Mouse (Mus musculus) gastrocnemius, postnatal 10 days (tissue): ENCODE measurements around the gene Fgd5. TPM values are rescaled to one million over a fixed set of nuclear protein-coding genes. Genes with fewer than 3 reads are reported as not detected.
A peak's percentile ranks its signal among the peaks of the same experiment; 100 is the strongest.
"Not testable (repeated sequence)": the region's sequence is repeated elsewhere in the genome, so short reads cannot be mapped to it uniquely, and the experiment has no call there.

Experiments
- DNase-seq: peaks from one replicate; pipeline ENCODE4 v3.0.0; 2021; ENCODE audit warnings: mixed read lengths
- total RNA-seq, 2 experiments: library from RNA; stranded (reverse); gene quantifications; 2 replicates each; pipeline ENCODE4 v1.2.3; 2021

The Fgd5 gene
- total RNA-seq, 2 experiments from 2014 or later = 12.7 to 16.1 TPM

- peak; percentile 78 for DNase-seq
Measured at GRCm38 (mm10) chr6:92067146-92067790, 88.6 kb downstream of the Fgd5 start.

DNA sequence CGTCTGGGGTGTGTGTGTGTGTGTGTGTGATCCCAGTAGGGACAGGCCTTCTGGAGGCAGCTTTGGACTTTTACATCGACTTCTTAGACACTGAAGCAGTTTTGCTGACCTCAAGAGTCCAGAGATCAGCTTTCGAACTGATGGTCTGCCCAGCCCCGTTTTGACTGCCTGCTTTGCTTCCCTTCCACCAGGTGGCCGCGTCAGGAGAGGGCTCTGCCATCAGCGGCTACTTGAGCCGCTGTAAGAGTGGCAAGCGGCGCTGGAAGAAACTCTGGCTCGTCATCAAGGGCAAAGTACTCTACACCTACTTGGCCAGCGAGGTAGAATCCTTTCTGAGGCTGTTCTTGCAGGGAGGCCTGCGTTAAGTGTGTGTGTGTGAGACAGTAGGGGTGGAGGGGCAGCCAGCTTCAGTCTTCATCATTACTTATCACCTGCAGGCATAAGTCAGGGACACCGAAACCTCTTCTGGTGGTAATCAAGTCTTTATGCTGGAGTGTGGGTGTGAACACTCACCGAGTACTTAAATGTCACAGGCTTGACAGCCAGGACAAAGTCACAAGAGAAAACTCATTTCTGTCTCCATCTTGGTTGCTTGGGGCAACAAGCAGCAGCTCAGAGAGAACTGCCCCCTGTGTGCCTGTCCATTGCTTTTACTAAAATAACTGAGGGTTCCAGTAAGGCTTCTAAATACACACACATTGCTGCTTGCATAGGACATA, 92.6 kb downstream of the Fgd5 start:
- no peak for DNase-seq

DNA sequence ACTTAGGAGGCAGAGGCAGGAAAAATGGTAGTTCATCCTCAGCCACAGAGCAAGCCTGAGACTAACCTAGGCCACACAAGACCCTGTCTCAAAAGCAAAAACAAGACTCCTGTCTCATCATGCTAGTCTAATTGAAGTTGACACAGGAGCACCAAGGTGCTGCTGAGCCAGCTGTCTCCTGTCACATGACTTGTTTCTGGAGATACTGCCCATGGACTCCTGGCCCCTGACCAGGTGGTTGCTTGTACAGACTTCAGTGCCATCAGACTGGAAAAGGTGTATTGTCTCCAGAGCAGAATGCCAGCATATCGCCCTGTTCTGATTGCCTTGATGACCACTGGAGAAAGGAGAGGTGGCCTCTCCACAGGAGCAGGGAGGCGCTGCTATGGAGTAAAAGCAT, 102.1 kb downstream of the Fgd5 start:
- no peak for DNase-seq

DNA sequence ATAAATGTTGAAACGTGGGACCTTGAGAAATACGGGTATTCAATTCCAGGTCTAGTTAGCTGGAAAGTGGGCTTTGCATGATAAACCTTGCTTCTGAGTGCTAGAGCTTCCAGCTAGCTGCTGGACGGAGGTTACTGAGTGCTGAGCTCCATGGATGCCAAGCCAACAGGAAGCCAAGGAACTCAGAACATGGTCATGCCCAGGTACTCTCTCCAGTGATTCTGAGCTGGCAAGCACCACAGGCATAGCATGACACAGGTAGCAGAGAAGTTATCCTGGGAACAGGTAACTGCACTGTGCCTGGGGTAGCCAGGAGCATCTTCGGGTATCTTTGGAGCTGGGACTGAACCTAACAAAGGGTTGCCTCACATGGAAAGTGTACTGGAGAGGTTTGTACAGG, 104.1 kb downstream of the Fgd5 start:
- DNase-seq = no peak

DNA sequence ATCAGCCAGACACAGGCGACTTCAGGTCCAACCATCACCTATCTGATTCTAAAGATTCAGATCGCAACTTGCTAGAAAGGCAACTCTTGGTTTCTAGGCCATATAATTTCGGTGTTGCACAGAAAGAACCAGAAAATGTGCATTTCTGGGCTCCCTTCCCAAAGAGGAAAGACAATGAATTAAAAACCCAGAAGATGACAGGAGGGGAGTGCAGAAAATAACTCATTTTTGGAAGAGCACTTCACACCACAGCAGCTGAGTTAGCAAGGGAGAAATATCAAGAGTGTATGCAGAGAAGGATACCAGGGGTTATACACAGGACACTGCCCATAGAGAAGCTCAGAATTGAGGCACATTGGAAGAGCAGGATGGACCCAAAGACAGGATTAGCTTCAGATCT, 106.3 kb downstream of the Fgd5 start:
- no peak for DNase-seq

DNA sequence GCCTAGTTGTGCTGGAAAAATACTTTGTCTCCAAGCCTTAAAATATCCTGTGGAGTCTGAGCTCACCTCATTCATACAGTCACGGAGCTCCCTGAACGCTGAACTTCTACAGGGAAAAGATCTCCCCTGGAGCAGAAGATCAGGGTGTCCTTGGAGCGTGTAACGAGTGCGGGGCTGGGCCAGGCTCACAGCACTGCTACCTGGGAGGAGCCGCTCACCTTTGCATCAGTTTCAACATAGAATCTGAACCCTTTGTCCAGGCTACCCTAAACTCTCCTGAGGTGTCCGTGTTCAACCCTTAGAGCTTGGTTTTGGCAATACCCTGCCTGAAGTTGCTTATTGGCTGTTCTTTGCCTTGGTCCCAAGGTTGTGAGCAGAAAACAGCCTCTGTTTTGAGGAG, 110.5 kb downstream of the Fgd5 start:
- DNase-seq = not testable (repeated sequence)

- no peak for DNase-seq
Measured at GRCm38 (mm10) chr6:92089982-92090381, 111.3 kb downstream of the Fgd5 start.

GRCm38 (mm10) chr6:92090497-92090896, 111.8 kb downstream of the Fgd5 start:
- no peak for DNase-seq

DNA sequence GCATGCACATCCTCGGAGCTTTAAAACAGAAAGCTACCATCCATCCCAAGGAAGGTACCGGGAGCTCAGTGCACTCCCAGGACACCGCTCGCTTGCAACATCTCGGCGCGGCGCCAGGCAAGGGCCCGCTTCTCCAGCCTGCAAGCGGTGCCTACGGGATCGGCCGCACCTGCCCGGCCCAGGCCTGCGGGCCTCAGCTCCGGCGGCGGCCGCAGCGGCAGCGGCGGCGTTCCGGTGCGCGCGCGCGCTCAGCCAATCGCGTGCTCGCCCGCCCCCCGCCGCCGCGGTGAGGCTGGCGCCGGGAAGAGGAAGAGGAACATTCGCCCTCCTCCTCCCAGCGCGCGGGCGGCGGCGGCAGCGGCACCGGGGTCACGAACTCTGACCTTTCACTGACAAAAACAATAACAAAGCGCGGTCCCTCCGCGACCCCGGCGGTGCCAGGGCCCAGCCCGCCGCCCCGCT, 112.5 kb downstream of the Fgd5 start, which contains the start of gene Nr2c2:
TSS of gene Nr2c2 (plus strand) at position 261 of the 462 bp plus-strand sequence.
- peak; percentile 89 for DNase-seq

- peak; percentile 100 for DNase-seq
Measured at GRCm38 (mm10) chr6:92091767-92092489, 113.2 kb downstream of the Fgd5 start.

DNA sequence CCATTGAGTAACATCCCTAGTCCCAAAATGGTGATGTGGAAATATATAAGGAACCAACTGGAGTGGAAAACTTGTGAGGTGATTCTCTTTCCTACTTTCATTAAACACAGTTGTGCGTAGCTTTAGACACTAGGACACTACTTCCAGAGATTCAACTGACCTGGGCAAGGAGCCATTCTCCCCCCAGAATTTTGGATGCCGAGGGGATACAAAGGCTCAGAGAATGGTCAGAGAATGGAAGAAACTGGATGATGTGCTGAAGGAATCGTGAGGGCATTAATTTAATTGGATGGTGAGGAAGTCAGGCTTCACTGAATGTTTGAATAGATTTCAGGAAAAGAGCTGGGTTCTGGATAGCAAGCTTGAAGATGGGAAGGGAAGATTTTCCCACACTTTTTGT, 114.1 kb downstream of the Fgd5 start:
- no peak for DNase-seq

GRCm38 (mm10) chr6:92093869-92094268, 115.2 kb downstream of the Fgd5 start:
- no peak for DNase-seq

- no peak for DNase-seq
Measured at GRCm38 (mm10) chr6:92100679-92101360, 122.1 kb downstream of the Fgd5 start.

- DNase-seq = no peak
Measured at GRCm38 (mm10) chr6:92124547-92124946, 145.9 kb downstream of the Fgd5 start.

Other genes with a start within 250 kb of the Fgd5 start
- gene Grip2, start 151.6 kb upstream of the Fgd5 start, total RNA-seq = 1 to 10 TPM; 4.0 to 8.2 TPM
- 10 to 100 TPM; 10.4 to 11.0 TPM for gene Ccdc174, start 100.8 kb upstream of the Fgd5 start, total RNA-seq
- 1 to 10 TPM in 1 of 2 experiments, under 1 TPM in 1; 0.80 to 1.3 TPM for gene 4930590J08Rik, start 76.1 kb upstream of the Fgd5 start, total RNA-seq
- gene Nr2c2, start 112.5 kb downstream of the Fgd5 start, total RNA-seq = 10 to 100 TPM; 27.5 to 32.6 TPM
- gene Mrps25, start 205.2 kb downstream of the Fgd5 start, total RNA-seq = 10 to 100 TPM; 30.3 to 34.0 TPM
- gene Rbsn, start 236.0 kb downstream of the Fgd5 start, total RNA-seq = 10 to 100 TPM; 16.6 to 16.8 TPM